Mouse (Mus musculus) cerebellum, adult (tissue): Measurements from ENCODE around the gene Ppp3ca.

ENCODE experiments used
- ATAC-seq: cut with Nextera tagmentation; 2 replicates; pipeline ENCODE4 v1.9.2; 2017; ENCODE audit warnings: mild to moderate bottlenecking, moderate library complexity, mixed read lengths; ENCODE audit not compliant: insufficient number of reproducible peaks, low FRiP score, low TSS enrichment

The Ppp3ca gene

GRCm38 (mm10) chr3:136836319-136837193 is 166.6 kb downstream of the Ppp3ca start:
- no peak for ATAC-seq

GRCm38 (mm10) chr3:136837589-136837988 is 167.7 kb downstream of the Ppp3ca start:
- ATAC-seq: no peak

GRCm38 (mm10) chr3:136841282-136841681 is 171.4 kb downstream of the Ppp3ca start:
- no peak for ATAC-seq

GRCm38 (mm10) chr3:136842384-136842783 is 172.5 kb downstream of the Ppp3ca start:
- ATAC-seq: no peak

- 0 out of 2 replicates have a peak, but pooled peaks have one; percentile 19 for ATAC-seq
Observed at GRCm38 (mm10) chr3:136843811-136844491, 174.0 kb downstream of the Ppp3ca start.

- ATAC-seq: no peak
Observed at GRCm38 (mm10) chr3:136849035-136849434, 179.1 kb downstream of the Ppp3ca start.

GRCm38 (mm10) chr3:136852921-136853320 is 183.0 kb downstream of the Ppp3ca start:
- ATAC-seq: no peak

GRCm38 (mm10) chr3:136853596-136853995 is 183.7 kb downstream of the Ppp3ca start:
- ATAC-seq: no peak

GRCm38 (mm10) chr3:136855996-136856395 is 186.1 kb downstream of the Ppp3ca start:
- ATAC-seq: no peak

GRCm38 (mm10) chr3:136862051-136862837 is 192.3 kb downstream of the Ppp3ca start:
- no peak for ATAC-seq

GRCm38 (mm10) chr3:136863127-136863526 is 193.2 kb downstream of the Ppp3ca start:
- no peak for ATAC-seq

- no peak for ATAC-seq
Observed at GRCm38 (mm10) chr3:136864306-136864705, 194.4 kb downstream of the Ppp3ca start.

- ATAC-seq: no peak
Observed at GRCm38 (mm10) chr3:136865176-136865859, 195.4 kb downstream of the Ppp3ca start.

GRCm38 (mm10) chr3:136866095-136866494 is 196.2 kb downstream of the Ppp3ca start:
- ATAC-seq: no peak

GRCm38 (mm10) chr3:136866571-136866970 is 196.6 kb downstream of the Ppp3ca start:
- ATAC-seq: no peak

- no peak for ATAC-seq
Observed at GRCm38 (mm10) chr3:136867366-136867765, 197.4 kb downstream of the Ppp3ca start.

- ATAC-seq: no peak
Observed at GRCm38 (mm10) chr3:136871772-136872532, 202.0 kb downstream of the Ppp3ca start.

GRCm38 (mm10) chr3:136872533-136873095 is 202.7 kb downstream of the Ppp3ca start:
- ATAC-seq: no peak

- ATAC-seq: peak; percentile 67; the same call in 1 of the 2 replicates
Observed at GRCm38 (mm10) chr3:136873809-136874449, 204.0 kb downstream of the Ppp3ca start.
